27 mouse cellular contexts compared by ENCODE assay signal in the genomic region with DNA sequence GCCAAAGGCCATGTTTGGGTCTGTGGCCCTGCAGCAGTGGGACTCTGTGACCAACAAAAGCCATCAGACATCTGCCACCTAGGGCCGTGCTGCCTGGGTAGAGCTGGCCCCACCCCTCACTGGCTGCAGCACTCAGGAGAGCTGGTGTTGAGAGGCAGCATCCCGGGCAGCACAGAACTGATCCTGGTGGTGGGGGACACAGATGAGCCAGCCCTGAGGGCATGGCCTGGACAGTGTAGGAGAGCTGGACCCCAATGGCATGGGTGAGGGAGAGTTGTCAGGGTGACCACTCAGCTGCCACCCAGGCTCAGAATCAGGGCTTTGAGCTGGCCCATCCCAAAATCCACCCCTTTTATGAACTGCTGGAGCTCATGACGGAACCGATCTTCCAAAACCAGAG.
DNase-seq lines count a peak whose midpoint lies in the region; ATAC-seq and TF ChIP-seq lines count a peak whose summit lies in the region.
"Had no signal": no experiment of that assay in that cellular context is flagged by ENCODE, and none has a peak within 500 bp of the region (broad histone marks: within the 10 kb centered on the region; RNA-seq: fewer than 3 reads in every experiment).

No protein-coding gene starts in this region.

- ATAC-seq in intestine, embryonic 15.5 days = 0 out of 2 replicates have a peak, but pooled peaks have one; percentile 28
- no peak for ATAC-seq in intestine, embryonic 16.5 days
- ATAC-seq in midbrain, embryonic 11.5 days (ENCODE audit: low FRiP score) = no peak
- no peak for ATAC-seq in midbrain, postnatal 0 days (ENCODE audit: low FRiP score)
- ATAC-seq in embryonic facial prominence, embryonic 11.5 days (replicated peaks; ENCODE audit: insufficient number of reproducible peaks, low FRiP score, low TSS enrichment, low read depth) = 0 out of 2 replicates have a peak, but pooled peaks have one; percentile 20
- ATAC-seq in intestine, postnatal 0 days = peak; percentile 16; the same call in 1 of the 2 replicates
- ATAC-seq: activated CD4-positive, CD25-positive, alpha-beta regulatory T cell, adult 4 months; forebrain, embryonic 16.5 days had no signal

- H3K4me3 ChIP-seq in intestine, embryonic 15.5 days (replicated peaks) = no peak overlapping the region
- H3K4me3 ChIP-seq in intestine, embryonic 16.5 days (ENCODE audit: low read length) = no peak overlapping the region
- H3K4me3 ChIP-seq in midbrain, embryonic 11.5 days (ENCODE audit: low read depth, low read length) = no peak overlapping the region
- H3K4me3 ChIP-seq in midbrain, postnatal 0 days (ENCODE audit: low read depth, low read length) = no peak overlapping the region
- H3K4me3 ChIP-seq in embryonic facial prominence, embryonic 11.5 days (ENCODE audit: low read depth, low read length) = no peak overlapping the region
- H3K4me3 ChIP-seq in intestine, postnatal 0 days (ENCODE audit: low read depth, low read length) = no peak overlapping the region
- H3K4me3 ChIP-seq: embryonic facial prominence, embryonic 12.5 days; erythroblast, embryonic 14.5 days; hindbrain, embryonic 15.5 days; layer of hippocampus, adult 2 months; limb, embryonic 15.5 days; liver, embryonic 13.5 days had no signal

- H3K27me3 ChIP-seq in intestine, embryonic 15.5 days (replicated peaks) = no peaks in the 10 kb centered on the region
- H3K27me3 ChIP-seq in intestine, embryonic 16.5 days (replicated peaks; ENCODE audit: control insufficient read depth, insufficient read depth, low read length) = no peaks in the 10 kb centered on the region
- no peaks in the 10 kb centered on the region for H3K27me3 ChIP-seq in midbrain, embryonic 11.5 days (ENCODE audit: control insufficient read depth, insufficient read depth, low read length)
- no peaks in the 10 kb centered on the region for H3K27me3 ChIP-seq in midbrain, postnatal 0 days (ENCODE audit: insufficient read depth, low read length)
- no peaks in the 10 kb centered on the region for H3K27me3 ChIP-seq in embryonic facial prominence, embryonic 11.5 days (ENCODE audit: control insufficient read depth, insufficient read depth, low read length)
- no peaks in the 10 kb centered on the region for H3K27me3 ChIP-seq in intestine, postnatal 0 days (replicated peaks; ENCODE audit: control insufficient read depth, insufficient read depth, low read length)
- H3K27me3 ChIP-seq: embryonic facial prominence, embryonic 12.5 days; hindbrain, embryonic 15.5 days; limb, embryonic 15.5 days; liver, embryonic 13.5 days had no signal

- H3K9ac ChIP-seq in intestine, embryonic 15.5 days = no peak overlapping the region
- H3K9ac ChIP-seq in intestine, embryonic 16.5 days (ENCODE audit: low read depth, low read length) = no peak overlapping the region
- no peak overlapping the region for H3K9ac ChIP-seq in midbrain, embryonic 11.5 days (ENCODE audit: low read length)
- H3K9ac ChIP-seq in midbrain, postnatal 0 days (replicated peaks; ENCODE audit: low read length, poor library complexity, severe bottlenecking) = no peak overlapping the region
- no peak overlapping the region for H3K9ac ChIP-seq in embryonic facial prominence, embryonic 11.5 days (replicated peaks; ENCODE audit: low read length)
- no peak overlapping the region for H3K9ac ChIP-seq in intestine, postnatal 0 days (ENCODE audit: low read depth, low read length)
- H3K9ac ChIP-seq: hindbrain, embryonic 15.5 days; limb, embryonic 15.5 days; liver, embryonic 13.5 days had no signal

- H3K36me3 ChIP-seq in intestine, embryonic 15.5 days = no peaks in the 10 kb centered on the region
- no peaks in the 10 kb centered on the region for H3K36me3 ChIP-seq in intestine, embryonic 16.5 days (ENCODE audit: control insufficient read depth, insufficient read depth, low read length)
- H3K36me3 ChIP-seq in midbrain, embryonic 11.5 days (ENCODE audit: control insufficient read depth, insufficient read depth, low read length) = 0 out of 2 replicates have a peak, but pooled peaks cover 5% of the 10 kb centered on the region
- H3K36me3 ChIP-seq in midbrain, postnatal 0 days (ENCODE audit: insufficient read depth, low read length) = no peaks in the 10 kb centered on the region
- no peaks in the 10 kb centered on the region for H3K36me3 ChIP-seq in embryonic facial prominence, embryonic 11.5 days (replicated peaks; ENCODE audit: control insufficient read depth, insufficient read depth, low read depth, low read length)
- peaks cover 17% of the 10 kb centered on the region; the same call in 1 of the 2 replicates for H3K36me3 ChIP-seq in intestine, postnatal 0 days (ENCODE audit: control insufficient read depth, insufficient read depth)
- H3K36me3 ChIP-seq: hindbrain, embryonic 15.5 days; limb, embryonic 15.5 days; liver, embryonic 13.5 days had no signal

- H3K27ac ChIP-seq in intestine, embryonic 15.5 days = no peak overlapping the region
- no peak overlapping the region for H3K27ac ChIP-seq in intestine, embryonic 16.5 days (ENCODE audit: low read length)
- no peak overlapping the region for H3K27ac ChIP-seq in midbrain, embryonic 11.5 days (ENCODE audit: low read depth, low read length)
- no peak overlapping the region for H3K27ac ChIP-seq in midbrain, postnatal 0 days (ENCODE audit: low read depth, low read length)
- no peak overlapping the region for H3K27ac ChIP-seq in embryonic facial prominence, embryonic 11.5 days (replicated peaks; ENCODE audit: low read depth, low read length)
- no peak overlapping the region for H3K27ac ChIP-seq in intestine, postnatal 0 days (ENCODE audit: low read depth, low read length)
- H3K27ac ChIP-seq: embryonic facial prominence, embryonic 12.5 days; hindbrain, embryonic 15.5 days; layer of hippocampus, adult 2 months; limb, embryonic 15.5 days; liver, embryonic 13.5 days had no signal

- no peak for TF ChIP-seq CTCF in midbrain, postnatal 0 days (IDR thresholded peaks at IDR 0.05)
- TF ChIP-seq CTCF in intestine, postnatal 0 days (IDR thresholded peaks at IDR 0.05; ENCODE audit: low read depth) = no peak

- H3K4me1 ChIP-seq in intestine, embryonic 15.5 days (replicated peaks) = 0 out of 2 replicates have a peak, but pooled peaks cover 5% of the 10 kb centered on the region
- peaks cover 6% of the 10 kb centered on the region; the same call in 1 of the 2 replicates for H3K4me1 ChIP-seq in intestine, embryonic 16.5 days (ENCODE audit: control insufficient read depth, insufficient read depth, low read length)
- H3K4me1 ChIP-seq in midbrain, embryonic 11.5 days (ENCODE audit: control insufficient read depth, insufficient read depth, low read length) = peaks cover 2% of the 10 kb centered on the region; the same call in 1 of the 2 replicates
- no peaks in the 10 kb centered on the region for H3K4me1 ChIP-seq in midbrain, postnatal 0 days (ENCODE audit: insufficient read depth, low read length)
- no peaks in the 10 kb centered on the region; the same call in none of the 2 replicates for H3K4me1 ChIP-seq in embryonic facial prominence, embryonic 11.5 days (ENCODE audit: control insufficient read depth, insufficient read depth, low read length)
- no peaks in the 10 kb centered on the region for H3K4me1 ChIP-seq in intestine, postnatal 0 days (replicated peaks; ENCODE audit: control insufficient read depth, insufficient read depth, low read length)

- peak; percentile 56 for DNase-seq in midbrain, embryonic 11.5 days (ENCODE audit: low spot score, missing footprints)
- DNase-seq in midbrain, postnatal 0 days (ENCODE audit: low spot score) = no peak
- DNase-seq in embryonic facial prominence, embryonic 11.5 days (ENCODE audit: low spot score) = no peak
- no peak for DNase-seq in right cerebral cortex, postnatal 25 days
- DNase-seq in cerebellum, adult 9-10 months = no peak
- DNase-seq: adrenal gland, adult 8-10 months; B cell, adult 2 months; cerebellum, adult 2 months; cerebellum, postnatal 25 days; gastrocnemius, postnatal 10 days; heart, postnatal 36 days; kidney, adult 11 months; kidney, postnatal 36 days; liver, embryonic 13.5 days; lung, adult 2 months; lung, postnatal 14 days; thymus, postnatal 14 days had no signal

- H3K4me2 ChIP-seq in intestine, embryonic 15.5 days (replicated peaks) = no peak overlapping the region
- H3K4me2 ChIP-seq in intestine, embryonic 16.5 days (ENCODE audit: low read depth, low read length) = no peak overlapping the region
- H3K4me2 ChIP-seq in midbrain, embryonic 11.5 days = no peak overlapping the region
- H3K4me2 ChIP-seq in midbrain, postnatal 0 days (ENCODE audit: low read depth, low read length, poor library complexity, severe bottlenecking) = no peak overlapping the region
- no peak overlapping the region for H3K4me2 ChIP-seq in embryonic facial prominence, embryonic 11.5 days (ENCODE audit: low read depth, low read length)
- H3K4me2 ChIP-seq in intestine, postnatal 0 days (replicated peaks; ENCODE audit: low read depth) = no peak overlapping the region
- H3K4me2 ChIP-seq: embryonic facial prominence, embryonic 12.5 days; hindbrain, embryonic 15.5 days; limb, embryonic 15.5 days; liver, embryonic 13.5 days had no signal

- WGBS in intestine, embryonic 15.5 days = 84% methylated on average over 4 of the region's 4 CpGs
- WGBS in intestine, embryonic 16.5 days = 82% methylated on average over 4 of the region's 4 CpGs
- WGBS in midbrain, embryonic 11.5 days = 77% methylated on average over 4 of the region's 4 CpGs
- 80% methylated on average over 4 of the region's 4 CpGs for WGBS in midbrain, postnatal 0 days
- 89% methylated on average over 4 of the region's 4 CpGs for WGBS in embryonic facial prominence, embryonic 11.5 days
- WGBS in intestine, postnatal 0 days = 74% methylated on average over 4 of the region's 4 CpGs

- no peaks in the 10 kb centered on the region for H3K9me3 ChIP-seq in intestine, embryonic 15.5 days
- no peaks in the 10 kb centered on the region for H3K9me3 ChIP-seq in intestine, embryonic 16.5 days (ENCODE audit: control insufficient read depth, low read length)
- H3K9me3 ChIP-seq in midbrain, embryonic 11.5 days (ENCODE audit: control insufficient read depth, low read length) = no peaks in the 10 kb centered on the region
- H3K9me3 ChIP-seq in midbrain, postnatal 0 days (ENCODE audit: low read length) = no peaks in the 10 kb centered on the region
- no peaks in the 10 kb centered on the region for H3K9me3 ChIP-seq in embryonic facial prominence, embryonic 11.5 days (replicated peaks; ENCODE audit: control insufficient read depth, low read length)
- no peaks in the 10 kb centered on the region for H3K9me3 ChIP-seq in intestine, postnatal 0 days (ENCODE audit: control insufficient read depth)
- H3K9me3 ChIP-seq: embryonic facial prominence, embryonic 12.5 days; hindbrain, embryonic 15.5 days; limb, embryonic 15.5 days; liver, embryonic 13.5 days had no signal

Comparison
In these comparisons a context has a peak if more than half of its experiments do, and no peak if none do; other contexts are left out.
1. ATAC-seq: peak in intestine, embryonic 15.5 days (single experiment), embryonic facial prominence, embryonic 11.5 days (single experiment) and intestine, postnatal 0 days (single experiment); none in intestine, embryonic 16.5 days (single experiment), midbrain, embryonic 11.5 days (single experiment) and midbrain, postnatal 0 days (single experiment).